Mouse (Mus musculus) thymus, adult 2 months (tissue): ENCODE data around the gene Gm49366. TPM values are rescaled to one million over a fixed set of nuclear protein-coding genes. Genes with fewer than 3 reads are reported as not detected.
"Not testable (repeated sequence)": the region's sequence is repeated elsewhere in the genome, so short reads cannot be mapped to it uniquely, and the experiment has no call there.

Experiments used
- DNase-seq: peaks from one replicate; pipeline ENCODE4 v3.0.0; 2021
- H3K27ac ChIP-seq: fragments of 200-500 bp; 2 replicates; pipeline ENCODE4 v1.5.1; 2012; ENCODE audit warnings: low read length, control low read depth; ENCODE audit not compliant: control insufficient read depth, insufficient read depth
- H3K27me3 ChIP-seq: fragments of 200-500 bp; 2 replicates; pipeline ENCODE4 v1.6.1; 2012; ENCODE audit warnings: mild to moderate bottlenecking, low read length, moderate library complexity, mixed read lengths; ENCODE audit not compliant: control insufficient read depth, insufficient read depth
- H3K36me3 ChIP-seq: fragments of 200-500 bp; 2 replicates; pipeline ENCODE4 v1.6.1; 2012; ENCODE audit warnings: mild to moderate bottlenecking, low read length, moderate library complexity; ENCODE audit not compliant: control insufficient read depth, insufficient read depth
- H3K4me1 ChIP-seq: fragments of 200-500 bp; replicated peaks from 2 replicates; pipeline ENCODE4 v1.6.1; 2012; ENCODE audit warnings: low read length; ENCODE audit not compliant: control insufficient read depth, insufficient read depth
- H3K4me3 ChIP-seq: fragments of 200-500 bp; 2 replicates; pipeline ENCODE4 v1.5.1; 2012; ENCODE audit warnings: mild to moderate bottlenecking, low read length, control low read depth, moderate library complexity; ENCODE audit not compliant: control insufficient read depth, insufficient read depth
- CTCF ChIP-seq: fragments of 200-500 bp; IDR thresholded peaks from 2 replicates; pipeline ENCODE4 v1.5.1; 2012; ENCODE audit warnings: mild to moderate bottlenecking, control low read depth, low read length, moderate library complexity, borderline replicate concordance; ENCODE audit not compliant: control insufficient read depth, poor library complexity, insufficient read depth; ENCODE audit errors: extremely low read depth
- POLR2A ChIP-seq: fragments of 200-500 bp; IDR thresholded peaks from 2 replicates; pipeline ENCODE4 v1.6.1; 2012; ENCODE audit warnings: mild to moderate bottlenecking, low read length, control low read depth, moderate library complexity; ENCODE audit not compliant: control insufficient read depth, poor library complexity, insufficient read depth; ENCODE audit errors: extremely low read depth
- WGBS: fragments of 180-500 bp; shearing (Covaris S2); methylation state at CpG from one replicate; pipeline ENCODE4 v1.1.7; 2018; 5-methylcytosine and 5-hydroxymethylcytosine counted together
- polyA plus RNA-seq: library from polyadenylated mRNA; depleted of rRNA; stranded (reverse); fragments of >200 nt; gene quantifications from 2 replicates; pipeline ENCODE4 v1.2.3, GENCODE M21; 2012

Gene Gm49366
- polyA plus RNA-seq, 1 experiment = not detected

GRCm38 (mm10) chr12:84083842-84084241, 45.1 kb downstream of the Gm49366 start:
- Histone ChIP-seq H3K4me3 (no peak overlapping the region), H3K27me3 (no peaks in the 10 kb centered on the region), H3K36me3 (no peaks in the 10 kb centered on the region), H3K4me1 (no peaks in the 10 kb centered on the region), H3K27ac (no peak overlapping the region)
- WGBS = 94% methylated on average over 2 of the region's 2 CpGs
- TF ChIP-seq POLR2A (no peak), CTCF (no peak)
- DNase-seq = no peak

- no peak for TF ChIP-seq POLR2A
- no peak for TF ChIP-seq CTCF
- no peaks in the 10 kb centered on the region for H3K27me3 ChIP-seq
- no peak overlapping the region for H3K4me3 ChIP-seq
- H3K27ac ChIP-seq = no peak overlapping the region
- 94% methylated on average over 4 of the region's 4 CpGs for WGBS
- H3K4me1 ChIP-seq = no peaks in the 10 kb centered on the region
- DNase-seq = no peak
- no peaks in the 10 kb centered on the region for H3K36me3 ChIP-seq
Measured at GRCm38 (mm10) chr12:84084581-84084980, 45.8 kb downstream of the Gm49366 start.

GRCm38 (mm10) chr12:84094666-84095065, 55.9 kb downstream of the Gm49366 start:
- not testable (repeated sequence) for H3K27ac ChIP-seq, H3K36me3 ChIP-seq, H3K4me3 ChIP-seq, H3K4me1 ChIP-seq, DNase-seq, H3K27me3 ChIP-seq
- 96% methylated on average over 5 of the region's 5 CpGs for WGBS

GRCm38 (mm10) chr12:84099605-84100004, 60.9 kb downstream of the Gm49366 start:
- no peak for DNase-seq
- no peaks in the 10 kb centered on the region for H3K4me1 ChIP-seq
- no peaks in the 10 kb centered on the region for H3K36me3 ChIP-seq
- H3K27me3 ChIP-seq = no peaks in the 10 kb centered on the region
- TF ChIP-seq CTCF = no peak
- no peak for TF ChIP-seq POLR2A
- H3K27ac ChIP-seq = no peak overlapping the region
- H3K4me3 ChIP-seq = no peak overlapping the region
- WGBS = 100% methylated on average over 2 of the region's 2 CpGs

- no peak for TF ChIP-seq POLR2A
- TF ChIP-seq CTCF = no peak
- Histone ChIP-seq H3K36me3 (no peaks in the 10 kb centered on the region), H3K4me3 (no peak overlapping the region), H3K27ac (no peak overlapping the region), H3K27me3 (no peaks in the 10 kb centered on the region), H3K4me1 (no peaks in the 10 kb centered on the region)
- WGBS = 88% methylated on average over 1 of the region's 1 CpGs
- DNase-seq = no peak
Measured at GRCm38 (mm10) chr12:84100071-84100470, 61.3 kb downstream of the Gm49366 start.

- DNase-seq = peak; percentile 22
- peak within 1 kb of the TSS; percentile 52 for H3K4me3 ChIP-seq
- not testable (repeated sequence) for H3K36me3 ChIP-seq, H3K4me1 ChIP-seq, H3K27me3 ChIP-seq, H3K27ac ChIP-seq
- 1% methylated on average over 80 of the region's 80 CpGs for WGBS
Measured at GRCm38 (mm10) chr12:84100604-84101492, 62.1 kb downstream of the Gm49366 start, which contains the start of gene Acot6. Gene Acot6, plus strand, starts transcription at chr12:84100654.

GRCm38 (mm10) chr12:84101493-84101845, 62.7 kb downstream of the Gm49366 start:
- peak overlapping the region; percentile 52; the same call in 1 of the 2 replicates for H3K4me3 ChIP-seq
- TF ChIP-seq CTCF = no peak
- TF ChIP-seq POLR2A = no peak
- DNase-seq = no peak
- no peaks in the 10 kb centered on the region for H3K27me3 ChIP-seq
- WGBS = 66% methylated on average over 2 of the region's 2 CpGs
- no peak overlapping the region for H3K27ac ChIP-seq
- H3K4me1 ChIP-seq = no peaks in the 10 kb centered on the region
- H3K36me3 ChIP-seq = no peaks in the 10 kb centered on the region
